Mouse (Mus musculus) frontal cortex, postnatal 36 days (tissue): ENCODE measurements around the gene Lix1.
"Not testable (repeated sequence)": the region's sequence is repeated elsewhere in the genome, so short reads cannot be mapped to it uniquely, and the experiment has no call there.

Experiments
- DNase-seq, 2 experiments: peaks; one replicate each; pipeline ENCODE4 v3.0.0; 2022; ENCODE audit warnings: low spot score in 2 of 2

Gene Lix1

GRCm38 (mm10) chr17:17496234-17496633 is 93.8 kb downstream of the Lix1 start:
- not testable (repeated sequence) for DNase-seq

GRCm38 (mm10) chr17:17496730-17497129 is 94.3 kb downstream of the Lix1 start:
- no peak for DNase-seq

GRCm38 (mm10) chr17:17498848-17499247 is 96.4 kb downstream of the Lix1 start:
- no peak for DNase-seq

- DNase-seq = peak in 1 of 2 experiments; percentile 30
Measured at GRCm38 (mm10) chr17:17499278-17499677, 96.8 kb downstream of the Lix1 start.

DNA sequence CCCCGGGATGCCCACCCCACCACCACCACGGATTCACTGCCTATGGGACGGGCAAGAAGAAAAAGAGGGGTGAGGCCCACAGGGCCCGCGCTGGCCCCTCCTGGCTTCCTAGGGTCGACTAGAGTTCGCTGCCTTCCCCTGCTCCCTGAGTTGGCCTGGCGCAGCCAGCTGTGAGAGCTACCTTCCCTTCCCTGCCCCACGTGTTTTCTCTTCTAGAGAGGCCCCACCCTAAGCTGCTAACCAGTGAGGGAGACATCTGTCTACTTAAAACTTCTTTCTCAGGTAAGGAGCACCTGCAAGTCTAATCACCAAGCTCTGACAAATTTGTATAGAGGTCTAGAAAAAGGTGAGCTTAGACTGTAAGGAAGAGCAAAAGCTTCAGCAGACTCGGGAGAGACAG is 104.2 kb downstream of the Lix1 start:
- DNase-seq = no peak
